Mouse (Mus musculus): ENCODE measurements around the gene Hand2.

The Hand2 gene

GRCm38 (mm10) chr8:57342386-57343090 is 21.8 kb downstream of the Hand2 start:
- no peak for DNase-seq (ENCODE audit: extremely low read depth, low read depth)

- no peak for DNase-seq (ENCODE audit: extremely low read depth, low read depth)
These were observed 23.0 kb downstream of the Hand2 start for GRCm38 (mm10) chr8:57343731-57344315.

- no peak for DNase-seq (ENCODE audit: extremely low read depth, low read depth)
These were observed 24.4 kb downstream of the Hand2 start for GRCm38 (mm10) chr8:57344956-57345870.

GRCm38 (mm10) chr8:57346371-57346770 is 25.6 kb downstream of the Hand2 start:
- DNase-seq (ENCODE audit: extremely low read depth, low read depth): no peak

GRCm38 (mm10) chr8:57347141-57347540 is 26.4 kb downstream of the Hand2 start:
- no peak for DNase-seq (ENCODE audit: extremely low read depth, low read depth)

- no peak for DNase-seq (ENCODE audit: extremely low read depth, low read depth)
These were observed 27.5 kb downstream of the Hand2 start for GRCm38 (mm10) chr8:57348251-57348650.

- no peak for DNase-seq (ENCODE audit: extremely low read depth, low read depth)
These were observed 28.2 kb downstream of the Hand2 start for GRCm38 (mm10) chr8:57348866-57349520.

- DNase-seq (ENCODE audit: extremely low read depth, low read depth): peak; percentile 9
These were observed 31.1 kb downstream of the Hand2 start for GRCm38 (mm10) chr8:57351861-57352260.

GRCm38 (mm10) chr8:57353346-57354305 is 32.8 kb downstream of the Hand2 start:
- no peak for DNase-seq (ENCODE audit: extremely low read depth, low read depth)

GRCm38 (mm10) chr8:57354876-57355275 is 34.1 kb downstream of the Hand2 start:
- DNase-seq (ENCODE audit: extremely low read depth, low read depth): no peak

- no peak for DNase-seq (ENCODE audit: extremely low read depth, low read depth)
These were observed 35.9 kb downstream of the Hand2 start for GRCm38 (mm10) chr8:57356529-57357325.

GRCm38 (mm10) chr8:57360493-57360892 is 39.7 kb downstream of the Hand2 start:
- no peak for DNase-seq (ENCODE audit: extremely low read depth, low read depth)

GRCm38 (mm10) chr8:57361003-57361805 is 40.4 kb downstream of the Hand2 start:
- DNase-seq (ENCODE audit: extremely low read depth, low read depth): no peak

GRCm38 (mm10) chr8:57362881-57363280 is 42.1 kb downstream of the Hand2 start:
- peak; percentile 20 for DNase-seq (ENCODE audit: extremely low read depth, low read depth)

- peak; percentile 13 for DNase-seq (ENCODE audit: extremely low read depth, low read depth)
These were observed 53.3 kb downstream of the Hand2 start for GRCm38 (mm10) chr8:57374044-57374443.

Data from MEL-GATA-1-ER (cell line).